Mouse (Mus musculus): ENCODE data around the gene Trim47. TPM values are rescaled to one million over a fixed set of nuclear protein-coding genes. Genes with fewer than 3 reads are reported as not detected.
A peak's percentile ranks its signal among the peaks of the same experiment; 100 is the strongest.

Trim47 gene
- polyA plus RNA-seq (2014; fragmentation: Nextera tagmentation; extraction: Ambion mirVana) = 4.0 and 6.0 TPM in 2 replicates

DNA sequence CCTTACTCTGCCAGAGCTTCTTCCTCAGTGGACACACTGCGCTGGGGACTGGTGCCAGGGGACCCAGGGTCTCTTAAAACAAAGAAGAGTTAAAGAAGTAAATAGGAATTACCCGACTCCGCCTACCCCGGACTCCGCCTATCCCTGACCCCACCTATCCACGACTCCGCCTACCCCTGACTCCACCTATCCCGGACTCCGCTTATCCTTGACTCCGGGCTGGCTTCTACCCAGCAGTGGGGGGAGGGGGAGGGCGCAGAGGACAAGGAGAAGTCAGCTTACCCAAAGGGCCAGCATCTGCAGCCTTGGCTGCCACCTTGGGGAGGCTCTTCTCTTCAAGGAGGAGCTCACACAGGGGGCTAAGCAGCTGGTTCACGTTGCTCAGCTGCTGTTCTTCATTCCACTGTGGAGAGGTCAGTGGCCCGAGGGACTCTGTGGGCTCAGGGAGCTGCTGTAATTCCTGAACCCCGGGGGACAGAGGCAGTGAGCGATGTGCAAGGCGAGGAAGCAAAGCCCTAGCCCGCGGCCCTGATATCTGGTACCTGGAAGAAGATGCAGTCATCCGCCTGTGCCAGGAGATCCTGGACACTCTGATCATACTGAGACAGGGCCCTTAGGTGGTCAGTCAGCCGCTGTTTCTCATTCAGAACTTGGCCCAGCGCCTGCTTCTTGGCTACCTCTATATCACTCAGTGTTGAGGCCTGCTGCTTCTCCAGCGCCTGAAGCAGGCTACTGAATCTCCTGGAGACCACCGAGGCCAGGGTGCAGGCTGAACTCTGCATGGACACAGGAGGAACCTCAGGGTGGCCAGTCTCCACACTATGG lies at the start of gene Trim47:
Gene Trim47, minus strand, starts transcription at position 55 of the 825 bp plus-strand sequence.
- WGBS = 25% methylated on average over 23 of the region's 23 CpGs

DNA sequence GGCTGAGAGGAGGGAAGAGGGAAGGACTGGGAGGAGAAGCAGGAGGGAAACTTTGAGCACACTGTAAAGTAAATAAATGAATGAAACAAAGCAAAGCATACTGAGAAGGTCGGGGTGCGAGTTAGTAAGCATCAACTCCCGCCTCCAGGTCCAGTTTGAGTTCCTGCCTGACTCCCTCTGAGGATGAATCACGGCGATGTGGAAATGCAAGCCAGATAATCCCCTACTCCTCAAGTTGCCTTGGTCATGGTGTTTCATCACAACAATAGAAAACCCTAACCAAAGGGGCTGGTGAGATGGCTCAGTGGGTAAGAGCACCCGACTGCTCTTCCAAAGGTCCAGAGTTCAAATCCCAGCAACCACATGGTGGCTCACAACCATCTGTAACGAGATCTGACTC lies 49.0 kb upstream of the Trim47 start:
- H3K36me3 ChIP-seq (ENCODE audit: control insufficient read depth, insufficient read depth, low read length) = peaks cover 92% of the 10 kb centered on the region
- 88% methylated on average over 7 of the region's 7 CpGs for WGBS
- no peaks in the 10 kb centered on the region for H3K27me3 ChIP-seq (replicated peaks; ENCODE audit: control insufficient read depth, insufficient read depth, low read length)
- no peak overlapping the region for H3K27ac ChIP-seq (ENCODE audit: low read depth, low read length)
- H3K4me3 ChIP-seq (ENCODE audit: low read depth, low read length) = no peak overlapping the region
- no peaks in the 10 kb centered on the region for H3K9me3 ChIP-seq (replicated peaks; ENCODE audit: control insufficient read depth, low read length)
- no peaks in the 10 kb centered on the region for H3K4me1 ChIP-seq (ENCODE audit: control insufficient read depth, insufficient read depth, low read length)
- DNase-seq (ENCODE audit: low spot score) (no peak), ATAC-seq (no peak)
- no peak overlapping the region for H3K4me2 ChIP-seq (ENCODE audit: low read length)
- no peak overlapping the region for H3K9ac ChIP-seq (ENCODE audit: low read length)

More for the DNA sequence above, at the start of gene Trim47:
- H3K27ac ChIP-seq (ENCODE audit: low read depth, low read length) = no peak within 1 kb of the TSS
- H3K9ac ChIP-seq (ENCODE audit: low read length) = no peak within 1 kb of the TSS; the same call in 1 of the 2 replicates
- H3K4me1 ChIP-seq (ENCODE audit: control insufficient read depth, insufficient read depth, low read length) = peaks cover 2% of the 10 kb centered on the region; the same call in 1 of the 2 replicates
- no peak for ATAC-seq
- no peaks in the 10 kb centered on the region for H3K27me3 ChIP-seq (replicated peaks; ENCODE audit: control insufficient read depth, insufficient read depth, low read length)
- no peak within 1 kb of the TSS; the same call in 1 of the 2 replicates for H3K4me2 ChIP-seq (ENCODE audit: low read length)
- no peak within 1 kb of the TSS for H3K4me3 ChIP-seq (ENCODE audit: low read depth, low read length)
- DNase-seq (ENCODE audit: low spot score) = no peak
- H3K9me3 ChIP-seq (replicated peaks; ENCODE audit: control insufficient read depth, low read length) = no peaks in the 10 kb centered on the region
- peaks cover 12% of the 10 kb centered on the region for H3K36me3 ChIP-seq (ENCODE audit: control insufficient read depth, insufficient read depth, low read length)

GRCm38 (mm10) chr11:116174775-116175448 lies 47.9 kb upstream of the Trim47 start:
- ATAC-seq (no peak), DNase-seq (ENCODE audit: low spot score) (no peak)
- H3K4me1 ChIP-seq (ENCODE audit: control insufficient read depth, insufficient read depth, low read length) = no peaks in the 10 kb centered on the region
- no peak overlapping the region for H3K4me3 ChIP-seq (ENCODE audit: low read depth, low read length)
- H3K27ac ChIP-seq (ENCODE audit: low read depth, low read length) = no peak overlapping the region
- no peaks in the 10 kb centered on the region for H3K9me3 ChIP-seq (replicated peaks; ENCODE audit: control insufficient read depth, low read length)
- WGBS = 92% methylated on average over 22 of the region's 22 CpGs
- no peak overlapping the region for H3K4me2 ChIP-seq (ENCODE audit: low read length)
- H3K9ac ChIP-seq (ENCODE audit: low read length) = no peak overlapping the region
- H3K36me3 ChIP-seq (ENCODE audit: control insufficient read depth, insufficient read depth, low read length) = peaks cover 83% of the 10 kb centered on the region
- H3K27me3 ChIP-seq (replicated peaks; ENCODE audit: control insufficient read depth, insufficient read depth, low read length) = no peaks in the 10 kb centered on the region

DNA sequence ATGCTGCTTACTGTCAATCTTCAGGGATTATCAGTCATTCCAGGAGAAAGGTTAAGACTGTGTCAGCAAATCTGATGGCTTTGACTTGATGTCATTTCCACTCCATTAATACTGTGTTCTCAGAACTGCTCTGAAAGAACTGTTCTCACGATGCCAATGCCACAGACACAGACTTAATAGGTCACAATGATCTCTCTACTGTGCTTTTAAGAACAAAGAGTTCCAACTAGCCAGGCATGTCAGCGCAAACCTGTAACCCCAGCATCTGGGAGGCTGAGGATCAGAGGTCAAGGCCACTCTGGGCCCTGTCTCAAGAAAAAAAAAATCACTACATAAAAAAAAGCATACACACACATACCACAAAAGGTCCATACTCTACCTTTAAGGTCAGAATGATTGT lies 44.9 kb upstream of the Trim47 start:
- no peak overlapping the region for H3K4me2 ChIP-seq (ENCODE audit: low read length)
- H3K9ac ChIP-seq (ENCODE audit: low read length) = no peak overlapping the region
- H3K27ac ChIP-seq (ENCODE audit: low read depth, low read length) = no peak overlapping the region
- peaks cover 3% of the 10 kb centered on the region for H3K4me1 ChIP-seq (ENCODE audit: control insufficient read depth, insufficient read depth, low read length)
- DNase-seq (ENCODE audit: low spot score) = no peak
- WGBS = 81% methylated on average over 2 of the region's 2 CpGs
- peaks cover 57% of the 10 kb centered on the region for H3K36me3 ChIP-seq (ENCODE audit: control insufficient read depth, insufficient read depth, low read length)
- H3K4me3 ChIP-seq (ENCODE audit: low read depth, low read length) = no peak overlapping the region
- H3K9me3 ChIP-seq (replicated peaks; ENCODE audit: control insufficient read depth, low read length) = no peaks in the 10 kb centered on the region
- no peaks in the 10 kb centered on the region for H3K27me3 ChIP-seq (replicated peaks; ENCODE audit: control insufficient read depth, insufficient read depth, low read length)
- ATAC-seq = no peak

GRCm38 (mm10) chr11:116170003-116170800 lies 43.2 kb upstream of the Trim47 start:
- Histone ChIP-seq H3K9ac (ENCODE audit: low read length) (no peak overlapping the region), H3K27me3 (replicated peaks; ENCODE audit: control insufficient read depth, insufficient read depth, low read length) (no peaks in the 10 kb centered on the region), H3K4me1 (ENCODE audit: control insufficient read depth, insufficient read depth, low read length) (peaks cover 11% of the 10 kb centered on the region), H3K27ac (ENCODE audit: low read depth, low read length) (no peak overlapping the region), H3K36me3 (ENCODE audit: control insufficient read depth, insufficient read depth, low read length) (peaks cover 46% of the 10 kb centered on the region), H3K4me2 (ENCODE audit: low read length) (no peak overlapping the region), H3K4me3 (ENCODE audit: low read depth, low read length) (no peak overlapping the region), H3K9me3 (replicated peaks; ENCODE audit: control insufficient read depth, low read length) (no peaks in the 10 kb centered on the region)
- ATAC-seq = no peak
- 87% methylated on average over 5 of the region's 5 CpGs for WGBS
- no peak for DNase-seq (ENCODE audit: low spot score)

DNA sequence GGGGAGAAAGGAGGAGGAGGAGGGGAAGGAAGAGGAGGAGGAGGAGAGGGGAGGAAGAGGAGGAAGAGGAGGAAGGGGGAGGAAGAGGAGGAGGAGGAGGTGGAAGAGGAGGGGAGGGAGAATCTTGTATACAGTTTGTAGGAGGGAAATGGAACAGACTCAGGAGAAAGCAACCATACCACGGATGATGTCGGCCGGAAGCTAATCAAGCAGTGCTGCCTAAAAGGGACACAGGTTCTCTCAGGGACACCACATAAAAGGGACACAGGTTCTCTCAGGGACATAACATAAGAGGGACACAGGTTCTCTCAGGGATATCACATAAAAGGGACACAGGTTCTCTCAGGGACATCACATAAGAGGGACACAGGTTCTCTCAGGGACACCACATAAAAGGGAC lies 42.2 kb upstream of the Trim47 start:
- peaks cover 46% of the 10 kb centered on the region for H3K36me3 ChIP-seq (ENCODE audit: control insufficient read depth, insufficient read depth, low read length)
- 86% methylated on average over 3 of the region's 3 CpGs for WGBS
- no peak overlapping the region for H3K4me2 ChIP-seq (ENCODE audit: low read length)
- H3K27me3 ChIP-seq (replicated peaks; ENCODE audit: control insufficient read depth, insufficient read depth, low read length) = no peaks in the 10 kb centered on the region
- no peak for DNase-seq (ENCODE audit: low spot score)
- ATAC-seq = no peak
- no peak overlapping the region for H3K27ac ChIP-seq (ENCODE audit: low read depth, low read length)
- no peak overlapping the region for H3K9ac ChIP-seq (ENCODE audit: low read length)
- no peak overlapping the region for H3K4me3 ChIP-seq (ENCODE audit: low read depth, low read length)
- peaks cover 11% of the 10 kb centered on the region for H3K4me1 ChIP-seq (ENCODE audit: control insufficient read depth, insufficient read depth, low read length)
- H3K9me3 ChIP-seq (replicated peaks; ENCODE audit: control insufficient read depth, low read length) = no peaks in the 10 kb centered on the region

GRCm38 (mm10) chr11:116167884-116168439 lies 41.0 kb upstream of the Trim47 start, which contains the start of gene Fbf1:
TSS of gene Fbf1 (minus strand) at chr11:116168166.
- ATAC-seq (peak; percentile 99), DNase-seq (ENCODE audit: low spot score) (peak; percentile 99)
- Histone ChIP-seq H3K9me3 (replicated peaks; ENCODE audit: control insufficient read depth, low read length) (no peaks in the 10 kb centered on the region), H3K9ac (ENCODE audit: low read length) (peak within 1 kb of the TSS; percentile 89), H3K4me1 (ENCODE audit: control insufficient read depth, insufficient read depth, low read length) (peaks cover 11% of the 10 kb centered on the region), H3K4me3 (ENCODE audit: low read depth, low read length) (peak within 1 kb of the TSS; percentile 61), H3K4me2 (ENCODE audit: low read length) (peak within 1 kb of the TSS; percentile 70), H3K27ac (ENCODE audit: low read depth, low read length) (peak within 1 kb of the TSS; percentile 88), H3K27me3 (replicated peaks; ENCODE audit: control insufficient read depth, insufficient read depth, low read length) (no peaks in the 10 kb centered on the region), H3K36me3 (ENCODE audit: control insufficient read depth, insufficient read depth, low read length) (peaks cover 44% of the 10 kb centered on the region)
- WGBS = under 1% methylated on average over 40 of the region's 40 CpGs

DNA sequence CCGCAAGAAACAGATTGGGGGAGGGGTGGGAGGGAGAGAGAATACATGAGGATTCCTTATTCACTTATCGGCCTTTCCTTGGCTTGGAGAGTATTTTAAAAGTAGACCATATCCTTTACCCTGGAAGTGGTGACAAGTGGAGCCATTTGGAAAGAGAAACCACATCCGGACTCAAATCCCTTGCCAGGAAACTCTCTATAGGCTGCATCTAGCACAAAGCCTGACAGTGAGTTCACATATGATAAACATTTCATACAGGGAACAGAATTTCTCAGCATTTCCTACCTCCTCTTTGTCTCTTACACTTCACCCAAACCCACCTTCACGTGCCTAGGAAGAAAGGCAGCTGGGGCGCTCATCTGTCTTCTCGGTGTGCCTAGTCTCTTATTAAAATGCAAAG lies 40.2 kb upstream of the Trim47 start:
- DNase-seq (ENCODE audit: low spot score) (no peak), ATAC-seq (no peak)
- peak overlapping the region; percentile 89 for H3K9ac ChIP-seq (ENCODE audit: low read length)
- 7% methylated on average over 6 of the region's 6 CpGs for WGBS
- no peaks in the 10 kb centered on the region for H3K27me3 ChIP-seq (replicated peaks; ENCODE audit: control insufficient read depth, insufficient read depth, low read length)
- H3K4me3 ChIP-seq (ENCODE audit: low read depth, low read length) = peak overlapping the region; percentile 61
- peak overlapping the region; percentile 88 for H3K27ac ChIP-seq (ENCODE audit: low read depth, low read length)
- H3K4me2 ChIP-seq (ENCODE audit: low read length) = peak overlapping the region; percentile 70
- H3K9me3 ChIP-seq (replicated peaks; ENCODE audit: control insufficient read depth, low read length) = no peaks in the 10 kb centered on the region
- peaks cover 11% of the 10 kb centered on the region for H3K4me1 ChIP-seq (ENCODE audit: control insufficient read depth, insufficient read depth, low read length)
- peaks cover 36% of the 10 kb centered on the region for H3K36me3 ChIP-seq (ENCODE audit: control insufficient read depth, insufficient read depth, low read length)
